Mouse (Mus musculus) retina, embryonic 14.5 days (tissue): ENCODE results near the gene Top2b.

Source experiments
- DNase-seq: peaks from one replicate; pipeline ENCODE4 v3.0.0-alpha.2; 2015; ENCODE audit warnings: low spot score

The Top2b gene

GRCm38 (mm10) chr14:16427569-16427968 lies 62.6 kb downstream of the Top2b start:
- no peak for DNase-seq

- no peak for DNase-seq
These were observed 67.0 kb downstream of the Top2b start for GRCm38 (mm10) chr14:16431941-16432499.

GRCm38 (mm10) chr14:16432550-16432949 lies 67.6 kb downstream of the Top2b start:
- DNase-seq, result no peak

GRCm38 (mm10) chr14:16433206-16433605 lies 68.2 kb downstream of the Top2b start:
- no peak for DNase-seq

- DNase-seq, result peak; percentile 79
These were observed 69.6 kb downstream of the Top2b start for GRCm38 (mm10) chr14:16434396-16435171.

GRCm38 (mm10) chr14:16437386-16437785 lies 72.4 kb downstream of the Top2b start:
- no peak for DNase-seq

GRCm38 (mm10) chr14:16439385-16440126 lies 74.6 kb downstream of the Top2b start:
- no peak for DNase-seq

GRCm38 (mm10) chr14:16444859-16445258 lies 79.9 kb downstream of the Top2b start:
- DNase-seq, result no peak

- DNase-seq, result peak; percentile 53
These were observed 82.6 kb downstream of the Top2b start for GRCm38 (mm10) chr14:16447587-16447986.

- no peak for DNase-seq
These were observed 83.4 kb downstream of the Top2b start for GRCm38 (mm10) chr14:16448269-16448987.

- DNase-seq, result no peak
These were observed 113.8 kb downstream of the Top2b start for GRCm38 (mm10) chr14:16478606-16479323.

- DNase-seq, result no peak
These were observed 114.5 kb downstream of the Top2b start for GRCm38 (mm10) chr14:16479521-16479920.

GRCm38 (mm10) chr14:16480621-16481020 lies 115.6 kb downstream of the Top2b start:
- DNase-seq, result no peak

- DNase-seq, result no peak
These were observed 118.8 kb downstream of the Top2b start for GRCm38 (mm10) chr14:16483656-16484380.
